Mouse (Mus musculus) spleen, adult 2 months (tissue): ENCODE data around the gene Ermap. TPM values are rescaled to one million over a fixed set of nuclear protein-coding genes. Genes with fewer than 3 reads are reported as not detected.

ENCODE experiments used
- DNase-seq, 2 experiments: peaks; one replicate each; pipeline versions ENCODE4 v3.0.0 to v3.0.0-alpha.2; 2012 to 2021; ENCODE audit warnings: low spot score in 2 of 2, low read depth in 1 of 2
- H3K27ac ChIP-seq: fragments of 200-500 bp; 2 replicates; pipeline ENCODE4 v1.5.1; 2012; ENCODE audit warnings: low read length, inconsistent platforms; ENCODE audit not compliant: insufficient read depth
- H3K27me3 ChIP-seq: fragments of 200-500 bp; 2 replicates; pipeline ENCODE4 v1.6.1; 2012; ENCODE audit warnings: mild to moderate bottlenecking, moderate library complexity, low read length, inconsistent platforms; ENCODE audit not compliant: control insufficient read depth, insufficient read depth
- H3K36me3 ChIP-seq: fragments of 200-500 bp; 2 replicates; pipeline ENCODE4 v1.6.1; 2012; ENCODE audit warnings: mild to moderate bottlenecking, low read length, inconsistent platforms; ENCODE audit not compliant: control insufficient read depth, insufficient read depth
- H3K4me1 ChIP-seq: fragments of 200-500 bp; 2 replicates; pipeline ENCODE4 v1.6.1; 2011; ENCODE audit warnings: inconsistent platforms; ENCODE audit not compliant: control insufficient read depth, insufficient read depth, insufficient read length
- H3K4me3 ChIP-seq: fragments of 200-500 bp; 2 replicates; pipeline ENCODE4 v1.5.1; 2011; ENCODE audit warnings: mild to moderate bottlenecking, inconsistent platforms; ENCODE audit not compliant: insufficient read depth, insufficient read length; ENCODE audit errors: extremely low read depth
- CTCF ChIP-seq: fragments of 200-500 bp; IDR thresholded peaks from 2 replicates; pipeline ENCODE4 v1.5.1; 2011; ENCODE audit warnings: mild to moderate bottlenecking, inconsistent platforms; ENCODE audit not compliant: insufficient read depth, insufficient read length, insufficient replicate concordance; ENCODE audit errors: extremely low read depth
- POLR2A ChIP-seq: fragments of 200-500 bp; IDR thresholded peaks from 2 replicates; pipeline ENCODE4 v1.6.1; 2011; ENCODE audit warnings: low read depth, low read length, inconsistent platforms
- WGBS: fragments of 180-500 bp; shearing (Covaris S2); methylation state at CpG from one replicate; pipeline ENCODE4 v1.1.7; 2018; 5-methylcytosine and 5-hydroxymethylcytosine counted together
- polyA plus RNA-seq: library from polyadenylated mRNA; depleted of rRNA; stranded (reverse); fragments of >200 nt; gene quantifications from 2 replicates; pipeline ENCODE4 v1.2.3, GENCODE M21; 2012; rRNA removed

Gene Ermap
- 52.3 and 53.8 TPM in 2 replicates for polyA plus RNA-seq

- no peak within 1 kb of the TSS; the same call in 1 of the 2 replicates for H3K27ac ChIP-seq
- WGBS: 81% methylated on average over 6 of the region's 6 CpGs
- no peaks in the 10 kb centered on the region for H3K4me1 ChIP-seq
- no peak for DNase-seq
- H3K4me3 ChIP-seq: peak within 1 kb of the TSS; percentile 41; the same call in 1 of the 2 replicates
- no peak for TF ChIP-seq POLR2A
- no peaks in the 10 kb centered on the region for H3K27me3 ChIP-seq
- no peaks in the 10 kb centered on the region for H3K36me3 ChIP-seq
These were observed at the start of gene Ermap for GRCm38 (mm10) chr4:119189864-119190263. Gene Ermap (minus strand): TSS chr4:119190011.

- DNase-seq: peak in 1 of 2 experiments; percentile 40
- H3K27ac ChIP-seq: 0 out of 2 replicates have a peak overlapping the region, but pooled peaks have one; percentile 2
- 8% methylated on average over 12 of the region's 12 CpGs for WGBS
These were observed 49.4 kb upstream of the Ermap start for GRCm38 (mm10) chr4:119239181-119239682.

GRCm38 (mm10) chr4:119238661-119239060, 48.9 kb upstream of the Ermap start:
- H3K4me3 ChIP-seq: no peak overlapping the region
- WGBS: 69% methylated on average over 3 of the region's 3 CpGs
- H3K27me3 ChIP-seq: no peaks in the 10 kb centered on the region
- H3K27ac ChIP-seq: no peak overlapping the region
- H3K36me3 ChIP-seq: no peaks in the 10 kb centered on the region
- H3K4me1 ChIP-seq: peaks cover 3% of the 10 kb centered on the region; the same call in 1 of the 2 replicates
- TF ChIP-seq CTCF (no peak), POLR2A (no peak)
- no peak for DNase-seq

More at GRCm38 (mm10) chr4:119239181-119239682, 49.4 kb upstream of the Ermap start:
- Histone ChIP-seq H3K4me1 (peaks cover 3% of the 10 kb centered on the region; the same call in 1 of the 2 replicates), H3K4me3 (no peak overlapping the region), H3K36me3 (no peaks in the 10 kb centered on the region), H3K27me3 (no peaks in the 10 kb centered on the region)
- peak; percentile 46; the same call in 1 of the 2 replicates for TF ChIP-seq CTCF
- TF ChIP-seq POLR2A: no peak

- H3K36me3 ChIP-seq: no peaks in the 10 kb centered on the region
- peaks cover 3% of the 10 kb centered on the region for H3K4me1 ChIP-seq
- no peak for TF ChIP-seq POLR2A
- TF ChIP-seq CTCF: no peak
- H3K27ac ChIP-seq: no peak overlapping the region
- 94% methylated on average over 3 of the region's 3 CpGs for WGBS
- DNase-seq: no peak
- no peak overlapping the region for H3K4me3 ChIP-seq
- no peaks in the 10 kb centered on the region for H3K27me3 ChIP-seq
These were observed 44.5 kb upstream of the Ermap start for GRCm38 (mm10) chr4:119234348-119234747.

GRCm38 (mm10) chr4:119233256-119233901, 43.6 kb upstream of the Ermap start:
- H3K27ac ChIP-seq: no peak overlapping the region
- no peak for DNase-seq
- no peak for TF ChIP-seq CTCF
- TF ChIP-seq POLR2A: no peak
- no peaks in the 10 kb centered on the region for H3K27me3 ChIP-seq
- peaks cover 2% of the 10 kb centered on the region for H3K4me1 ChIP-seq
- 3% methylated on average over 36 of the region's 36 CpGs for WGBS
- no peaks in the 10 kb centered on the region for H3K36me3 ChIP-seq
- peak overlapping the region; percentile 80 for H3K4me3 ChIP-seq

- TF ChIP-seq CTCF (no peak), POLR2A (peak; percentile 25; the same call in 1 of the 2 replicates)
- DNase-seq: peak; percentile 98 to 99
- H3K4me1 ChIP-seq: peaks cover 2% of the 10 kb centered on the region
- H3K36me3 ChIP-seq: peaks cover 2% of the 10 kb centered on the region; the same call in 1 of the 2 replicates
- peak within 1 kb of the TSS; percentile 92 for H3K4me3 ChIP-seq
- WGBS: under 1% methylated on average over 70 of the region's 71 CpGs
- no peak within 1 kb of the TSS for H3K27ac ChIP-seq
- H3K27me3 ChIP-seq: no peaks in the 10 kb centered on the region
These were observed 42.8 kb upstream of the Ermap start, which contains the start of the genes AU022252 and P3h1 for GRCm38 (mm10) chr4:119232410-119233255. Gene AU022252 (minus strand): TSS chr4:119232712. Gene P3h1 (plus strand): TSS chr4:119232915.
